Mouse (Mus musculus) olfactory bulb, adult 2 months (tissue): Measurements from ENCODE around the gene Il18.

Experiments used
- CTCF ChIP-seq: fragments of 200-500 bp; IDR thresholded peaks from 2 replicates; pipeline ENCODE4 v1.5.1; 2012; ENCODE audit warnings: low read depth, mild to moderate bottlenecking, low read length, moderate library complexity; ENCODE audit not compliant: insufficient read depth
- POLR2A ChIP-seq: fragments of 200-500 bp; IDR thresholded peaks from 2 replicates; pipeline ENCODE4 v1.6.1; 2012; ENCODE audit warnings: mild to moderate bottlenecking, low read depth, low read length, moderate library complexity; ENCODE audit not compliant: insufficient read depth

DNA sequence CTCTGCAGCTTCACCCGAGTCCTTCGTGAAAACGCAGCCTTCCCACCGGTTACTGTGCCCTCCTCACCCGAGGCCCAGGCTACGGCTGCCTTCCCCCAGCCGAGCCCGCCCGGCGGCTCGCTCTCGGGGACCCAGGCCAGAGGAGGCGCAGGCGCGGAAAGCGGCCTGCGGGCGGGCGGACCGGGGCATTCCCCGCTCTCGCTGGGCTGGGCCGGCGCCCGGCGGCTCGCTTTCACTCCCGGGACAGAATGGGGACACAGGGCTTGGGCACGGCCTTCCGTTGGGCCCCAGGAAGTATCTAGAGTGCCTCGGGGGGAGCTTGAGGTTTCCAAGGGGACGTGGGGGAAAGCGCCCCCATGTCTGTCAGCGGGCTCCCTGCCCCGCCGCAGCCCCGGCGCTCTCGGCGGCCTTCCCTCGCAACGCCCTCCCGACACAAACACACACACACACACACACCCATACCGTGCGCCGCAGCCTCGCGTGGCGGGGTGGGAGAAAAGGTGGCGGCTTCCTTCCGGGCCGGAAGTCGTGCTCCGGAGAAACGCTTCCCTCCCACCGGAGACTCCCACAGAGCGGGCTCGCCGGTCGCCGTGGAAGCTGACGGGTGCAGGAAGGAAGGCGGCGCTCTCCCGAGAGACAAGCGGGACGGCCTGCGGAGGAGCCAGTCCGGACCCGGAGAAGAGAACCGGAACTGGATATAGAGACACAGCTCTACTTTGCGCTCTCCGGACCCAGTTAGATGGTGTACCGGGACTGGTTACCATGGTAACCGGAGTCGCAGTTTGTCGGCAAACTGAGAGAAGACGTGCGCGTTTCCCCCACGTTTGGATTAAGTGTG, 62.4 kb downstream of the Il18 start, which contains the start of the genes Pih1d2 and Nkapd1:
- no peak for TF ChIP-seq POLR2A
- no peak for TF ChIP-seq CTCF
